Mouse (Mus musculus): Measurements from ENCODE around the gene Prep.
"Not testable (repeated sequence)": the region's sequence is repeated elsewhere in the genome, so short reads cannot be mapped to it uniquely, and the experiment has no call there.

Gene Prep

DNA sequence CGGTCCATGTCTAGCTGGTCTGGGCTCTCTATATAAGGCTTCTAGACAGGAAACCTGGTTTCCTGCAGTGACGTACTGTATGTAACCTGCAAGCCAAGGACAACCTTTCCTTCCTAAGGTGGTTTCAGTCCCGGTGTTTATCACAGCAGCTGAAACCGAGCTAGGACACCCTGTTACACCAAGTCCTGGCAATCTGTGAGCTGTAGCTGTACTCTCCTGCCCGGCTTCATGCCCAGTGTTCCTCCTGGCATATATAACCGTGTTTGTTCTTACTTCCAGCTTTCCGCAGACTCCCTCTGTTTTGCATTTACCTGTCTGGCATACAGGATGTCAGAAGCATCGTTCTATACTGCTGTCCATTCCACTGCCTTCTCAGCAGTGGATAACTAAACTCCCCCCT, 51.4 kb downstream of the Prep start:
- no peak for DNase-seq (ENCODE audit: low spot score)

DNA sequence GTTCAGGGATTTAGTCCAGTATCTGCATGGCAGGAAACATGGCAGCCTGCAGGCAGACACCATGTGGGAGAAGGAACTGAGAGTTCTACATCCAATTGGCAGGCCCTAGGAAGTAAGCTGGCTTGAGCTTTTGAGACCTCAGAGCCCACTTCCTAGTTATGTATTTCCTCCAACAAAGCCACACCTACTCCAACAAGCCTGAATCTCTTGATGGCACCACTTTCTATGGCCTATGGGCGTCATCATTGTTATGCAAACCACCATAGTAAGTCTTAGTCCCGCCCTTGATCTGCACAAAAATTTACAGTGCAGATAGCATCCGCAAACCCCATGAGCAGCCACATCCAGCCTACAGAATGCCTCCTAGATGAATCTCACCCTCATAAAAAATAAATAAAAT, 54.6 kb downstream of the Prep start:
- no peak for DNase-seq (ENCODE audit: low spot score)

DNA sequence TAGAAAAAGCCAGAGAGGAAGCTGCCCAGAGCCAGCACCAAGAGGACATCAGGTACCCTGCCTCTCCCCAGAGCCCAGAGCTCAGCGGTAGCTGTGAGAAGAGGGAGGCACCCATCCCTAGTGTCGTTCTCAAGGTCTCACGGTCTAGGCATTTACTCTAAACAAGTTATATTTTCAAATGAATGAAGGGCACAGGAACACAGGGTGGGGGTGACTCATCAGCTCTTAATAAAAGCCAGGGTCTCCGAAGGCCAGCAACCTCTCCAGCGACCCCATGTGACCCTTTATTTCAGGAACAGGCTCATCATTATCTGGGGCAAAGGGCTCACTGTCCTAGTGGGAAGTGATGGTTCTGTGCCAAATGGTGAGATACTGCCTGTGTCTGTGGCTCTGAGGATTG, 55.5 kb downstream of the Prep start:
- DNase-seq (ENCODE audit: low spot score), result no peak

- no peak for DNase-seq (ENCODE audit: low spot score)
Measured at GRCm38 (mm10) chr10:45123011-45123410, 56.0 kb downstream of the Prep start.

DNA sequence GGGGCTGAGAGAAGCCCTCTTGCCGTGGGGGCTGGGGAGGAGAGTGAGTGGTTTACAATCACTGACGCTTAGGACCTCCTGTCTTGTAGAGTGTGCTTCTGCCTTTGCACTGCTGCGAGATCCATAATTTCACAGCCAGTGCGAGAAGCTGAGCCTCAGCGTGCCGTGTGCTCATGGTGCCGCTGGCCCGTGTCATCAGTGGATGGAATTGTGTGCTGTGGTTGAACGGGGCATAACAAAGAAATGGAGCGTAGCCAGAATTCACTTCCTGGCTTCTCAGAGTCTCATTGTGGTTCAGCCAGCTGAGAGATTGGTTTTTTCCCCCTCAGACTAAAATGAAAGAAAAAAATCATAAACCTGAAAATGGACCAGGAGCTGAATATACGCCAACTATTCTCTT, 62.1 kb downstream of the Prep start:
- DNase-seq (ENCODE audit: low spot score), result no peak

GRCm38 (mm10) chr10:45130004-45130403, 63.0 kb downstream of the Prep start:
- peak; percentile 72 for DNase-seq (ENCODE audit: low spot score)

DNA sequence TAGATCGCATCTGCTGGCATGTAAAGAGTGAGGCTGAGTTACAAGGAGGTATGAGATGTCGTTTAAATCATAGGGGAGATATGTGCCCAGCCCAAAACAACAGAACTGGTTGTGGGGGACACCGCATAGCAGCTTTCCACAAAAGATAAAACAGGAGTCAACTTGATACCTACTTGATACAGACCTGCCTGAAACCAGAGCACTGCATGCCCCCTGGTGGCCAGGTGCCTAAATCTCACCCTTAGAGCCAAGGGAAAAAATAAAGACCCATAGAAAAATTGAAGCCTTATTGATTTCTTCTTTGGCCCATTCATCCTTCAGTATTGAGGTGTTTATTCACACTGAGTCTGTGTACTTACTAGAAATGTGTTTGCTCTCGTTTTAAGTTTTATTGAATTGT, 65.4 kb downstream of the Prep start:
- peak; percentile 37 for DNase-seq (ENCODE audit: low spot score)

GRCm38 (mm10) chr10:45136806-45137205, 69.8 kb downstream of the Prep start:
- no peak for DNase-seq (ENCODE audit: low spot score)

DNA sequence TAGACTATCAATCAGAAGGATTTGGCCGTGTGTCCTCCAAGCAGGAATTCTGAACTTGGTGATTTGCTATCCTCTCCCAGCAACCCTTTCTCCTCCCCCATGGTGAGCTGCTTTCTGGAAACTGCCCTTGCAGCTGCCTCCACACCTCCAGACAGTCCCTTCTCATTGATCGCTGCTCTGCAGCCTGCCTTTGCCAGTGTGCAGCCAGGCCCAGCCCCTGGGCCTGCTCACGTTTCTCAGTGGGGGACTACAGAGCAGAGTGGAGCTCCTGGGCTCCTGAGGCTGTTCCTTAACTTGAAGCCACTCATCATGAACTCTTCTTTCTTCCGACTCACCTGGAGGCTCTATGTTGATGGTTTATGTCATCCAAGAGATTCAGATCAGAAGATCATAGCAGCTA, 72.9 kb downstream of the Prep start:
- no peak for DNase-seq (ENCODE audit: low spot score)

DNA sequence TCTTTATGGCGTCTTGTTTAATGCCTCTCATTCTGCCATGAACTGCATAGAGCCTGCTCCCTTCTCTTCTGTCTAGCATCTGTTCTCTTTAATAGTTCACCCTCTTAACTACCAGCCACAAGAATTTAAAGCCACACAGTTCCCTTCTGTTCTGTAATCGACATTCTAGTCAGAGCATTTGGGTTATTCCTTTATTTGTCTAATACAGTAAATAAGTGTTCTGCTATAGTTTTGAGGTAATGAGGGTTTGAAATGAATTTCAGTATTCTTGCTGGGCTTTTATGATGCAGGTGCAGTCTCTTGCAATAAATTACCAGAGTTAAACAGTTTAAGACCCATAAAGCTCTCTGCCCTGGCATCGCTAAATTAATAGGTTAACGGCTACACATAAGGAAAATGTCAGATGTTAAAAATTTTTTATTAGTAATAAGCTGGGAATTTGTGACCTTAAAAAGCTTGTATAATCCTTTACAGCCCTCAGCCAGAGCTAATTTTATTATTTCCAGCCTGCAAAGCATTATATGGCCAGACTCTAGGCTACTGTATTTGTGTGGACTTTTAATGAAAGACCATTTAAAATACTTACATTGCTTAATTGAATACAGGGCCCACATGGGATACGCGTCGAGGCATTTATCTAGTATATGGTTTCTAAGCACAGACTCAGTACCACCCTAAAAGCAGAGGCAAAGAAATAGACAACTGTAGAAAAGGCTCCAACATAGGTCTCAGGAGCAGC, 73.6 kb downstream of the Prep start:
- DNase-seq (ENCODE audit: low spot score), result no peak

GRCm38 (mm10) chr10:45142359-45142758, 75.4 kb downstream of the Prep start:
- DNase-seq (ENCODE audit: low spot score), result no peak

- no peak for DNase-seq (ENCODE audit: low spot score)
Measured at GRCm38 (mm10) chr10:45144038-45144817, 77.2 kb downstream of the Prep start.

GRCm38 (mm10) chr10:45146821-45147220, 79.8 kb downstream of the Prep start:
- DNase-seq (ENCODE audit: low spot score), result no peak

DNA sequence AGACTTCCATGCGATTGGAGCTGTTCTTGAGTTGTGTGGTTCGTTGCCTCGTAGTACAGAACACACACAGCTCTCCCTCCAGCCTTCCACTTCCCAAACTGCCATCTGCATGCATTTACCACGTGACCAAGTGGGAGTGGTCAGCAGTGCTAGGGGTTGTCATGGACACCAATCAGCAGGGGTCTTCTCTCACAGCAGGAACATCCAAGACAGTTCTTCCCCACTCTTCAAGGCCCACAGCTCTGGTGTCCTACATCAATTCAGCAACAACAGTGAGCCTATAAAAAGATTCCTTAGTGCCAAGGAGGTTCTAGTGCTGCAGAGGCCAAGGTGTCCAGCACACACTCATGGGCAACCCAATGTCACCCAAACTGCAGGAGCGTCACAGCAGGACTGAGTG, 84.1 kb downstream of the Prep start:
- no peak for DNase-seq (ENCODE audit: low spot score)

GRCm38 (mm10) chr10:45151771-45152692, 85.0 kb downstream of the Prep start:
- no peak for DNase-seq (ENCODE audit: low spot score)

- DNase-seq (ENCODE audit: low spot score), result no peak
Measured at GRCm38 (mm10) chr10:45154557-45155060, 87.6 kb downstream of the Prep start.

DNA sequence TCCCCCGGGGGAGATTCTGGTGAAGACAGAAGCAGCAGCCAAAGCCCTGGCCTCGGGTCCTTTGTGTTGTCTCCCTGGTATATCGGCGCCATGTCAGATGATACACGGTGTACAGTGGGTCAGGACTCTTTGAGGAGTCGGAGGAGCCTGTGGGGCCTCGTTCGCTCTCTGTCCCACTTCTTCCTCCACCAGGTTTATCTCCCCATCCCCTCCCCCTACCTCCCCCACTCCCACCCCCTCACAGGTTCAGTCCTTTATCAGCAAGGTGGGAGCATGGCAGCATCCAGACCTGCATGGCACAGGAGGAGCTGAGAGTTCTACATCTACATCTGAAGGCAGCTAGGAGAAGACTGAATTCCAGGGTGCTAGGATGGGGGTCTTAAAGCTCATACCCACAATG, 98.8 kb downstream of the Prep start:
- DNase-seq (ENCODE audit: low spot score), result no peak

DNA sequence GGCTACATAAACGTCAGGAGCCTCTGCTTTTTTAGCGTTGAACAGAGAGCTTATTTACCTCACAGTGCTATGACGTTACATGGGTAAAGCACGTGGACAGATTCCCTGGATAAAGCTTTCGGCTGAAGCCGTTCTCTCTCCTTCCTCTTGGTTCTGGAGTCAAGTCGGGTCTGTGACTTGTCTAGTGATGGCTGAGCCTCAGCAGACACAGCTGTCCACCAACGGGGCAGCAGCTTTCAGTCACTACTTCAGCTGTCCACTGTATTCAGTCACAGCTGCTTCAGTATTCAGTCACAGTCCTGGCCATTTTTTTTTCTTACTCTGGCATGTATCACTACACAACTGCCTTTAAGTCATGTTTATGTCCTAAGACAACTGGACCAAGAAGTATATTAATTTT, 106.9 kb downstream of the Prep start:
- no peak for DNase-seq (ENCODE audit: low spot score)

DNA sequence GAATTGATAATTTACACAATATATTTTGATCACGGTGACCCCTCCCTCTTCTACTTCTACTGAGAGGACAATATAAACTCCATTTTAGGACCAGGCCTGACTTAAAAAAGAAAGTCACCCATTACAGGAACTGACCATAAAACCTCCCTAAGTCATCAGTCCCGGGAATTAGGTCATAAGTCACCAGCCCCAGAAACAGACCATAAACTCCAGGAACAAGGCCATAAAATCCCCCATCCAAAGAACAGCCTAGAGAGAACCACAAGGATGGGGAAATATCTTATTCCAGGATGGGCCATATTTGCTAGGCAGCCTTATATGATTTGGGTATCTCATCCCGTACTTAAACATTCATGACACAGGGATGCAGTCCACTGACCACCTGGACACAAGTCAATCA, 107.3 kb downstream of the Prep start:
- no peak for DNase-seq (ENCODE audit: low spot score)

- DNase-seq (ENCODE audit: low spot score), result not testable (repeated sequence)
Measured at GRCm38 (mm10) chr10:45177798-45178197, 110.8 kb downstream of the Prep start, which contains the start of gene Popdc3. TSS of gene Popdc3 (plus strand) at chr10:45178098.

DNA sequence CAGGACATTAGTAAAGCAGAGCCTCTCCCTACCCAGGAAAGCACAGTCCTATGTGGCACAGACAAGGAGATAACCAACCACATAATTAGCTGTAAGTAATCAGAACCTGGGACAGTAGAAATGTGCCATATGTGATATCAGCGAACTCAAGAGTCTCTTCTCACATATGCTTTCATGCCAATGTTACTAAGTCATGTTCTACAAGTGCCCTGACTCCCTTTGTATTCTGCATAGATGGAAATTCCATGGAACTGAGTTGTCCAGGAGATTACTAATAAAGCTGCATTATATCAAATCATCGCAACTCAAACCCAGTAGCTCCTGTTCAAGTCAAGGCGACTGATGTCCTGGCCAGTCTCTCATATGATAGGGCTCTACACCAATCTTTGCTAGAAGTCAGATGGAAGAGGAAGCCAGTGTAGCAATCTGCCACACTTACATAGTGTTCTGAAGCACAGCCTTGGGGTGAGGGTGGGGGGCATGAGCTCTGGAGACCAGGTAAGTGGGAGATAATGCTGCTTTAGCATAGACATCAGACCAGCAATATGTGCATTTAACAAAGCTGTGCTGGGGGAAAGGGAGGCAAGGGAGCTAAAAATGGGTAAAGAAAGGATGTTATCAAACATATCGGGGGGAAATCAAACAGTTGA, 113.8 kb downstream of the Prep start:
- DNase-seq (ENCODE audit: low spot score), result no peak

DNA sequence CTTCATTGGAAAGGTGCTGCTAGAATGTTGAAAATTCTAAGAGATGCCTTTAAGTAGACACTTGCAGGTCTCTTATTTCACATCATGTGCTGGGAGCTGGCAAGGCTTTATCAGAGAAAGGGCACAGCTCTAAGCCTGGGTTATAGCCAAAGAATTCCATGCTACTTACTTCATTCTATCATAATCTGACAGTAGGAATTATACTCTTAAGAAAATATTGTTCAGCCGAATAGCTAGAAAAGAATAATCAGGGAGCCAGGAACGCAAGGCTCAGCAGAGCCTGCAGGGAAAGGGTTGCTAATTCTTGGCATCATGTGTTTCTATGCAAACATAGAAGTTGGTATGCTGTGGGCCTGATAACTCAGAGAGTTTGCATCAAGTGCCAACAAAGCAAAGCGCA, 114.3 kb downstream of the Prep start:
- no peak for DNase-seq (ENCODE audit: low spot score)

Measured in c-Kit-positive CD71-positive TER-119-positive erythroid progenitor cells, embryonic 14.5 days (primary cell).